Mouse (Mus musculus): Measurements from ENCODE around the gene Gar1.

DNA sequence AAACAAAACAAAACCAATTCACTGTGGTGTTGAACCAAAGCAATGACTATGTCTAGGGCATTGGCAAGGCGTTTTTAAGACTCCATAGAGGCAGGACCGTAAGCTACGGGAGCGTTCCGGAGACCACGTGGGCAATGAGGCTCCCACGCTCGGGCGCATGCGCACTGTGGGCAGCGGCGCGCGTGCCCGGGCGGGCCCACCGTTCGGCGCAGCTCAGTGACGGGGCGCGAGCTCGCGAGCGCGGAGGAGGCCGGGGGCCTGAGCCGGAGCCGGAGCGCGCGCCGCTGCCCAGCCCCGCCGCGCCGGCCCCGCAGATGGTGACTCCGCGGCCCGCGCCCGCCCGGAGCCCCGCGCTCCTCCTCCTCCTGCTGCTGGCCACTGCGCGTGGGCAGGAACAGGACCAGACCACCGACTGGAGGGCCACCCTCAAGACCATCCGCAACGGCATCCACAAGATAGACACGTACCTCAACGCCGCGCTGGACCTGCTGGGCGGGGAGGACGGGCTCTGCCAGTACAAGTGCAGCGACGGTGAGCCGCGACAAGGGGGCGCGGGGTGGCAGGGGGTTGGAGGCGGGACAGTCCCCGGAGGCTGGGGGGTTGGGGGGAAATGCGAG lies 47.3 kb upstream of the Gar1 start, which contains the start of gene Pla2g12a:
- TF ChIP-seq TAL1 (IDR thresholded peaks at IDR 0.05; ENCODE audit: low read length) (no peak), GATA1 (IDR thresholded peaks at IDR 0.05; ENCODE audit: low read length) (no peak)

All from erythroblast, embryonic 14.5 days (primary cell).